Mouse (Mus musculus): ENCODE measurements around the gene Srsf10.

Srsf10 gene

GRCm38 (mm10) chr4:135913433-135913832 lies 57.9 kb downstream of the Srsf10 start:
- DNase-seq (ENCODE audit: low spot score in 2 of 2): no peak

- no peak for DNase-seq (ENCODE audit: low spot score in 2 of 2)
Observed at GRCm38 (mm10) chr4:135918635-135919279, 63.2 kb downstream of the Srsf10 start.

GRCm38 (mm10) chr4:135919280-135919639 lies 63.7 kb downstream of the Srsf10 start:
- DNase-seq (ENCODE audit: low spot score in 2 of 2): no peak

Measured in cerebellum, postnatal 4 days (tissue).